Mouse (Mus musculus) intestine, embryonic 16.5 days (tissue): ENCODE data around the gene Olfr159. TPM values are rescaled to one million over a fixed set of nuclear protein-coding genes. Genes with fewer than 3 reads are reported as not detected.
A peak's percentile ranks its signal among the peaks of the same experiment; 100 is the strongest.

ENCODE experiments used
- ATAC-seq: fragments of 200-750 bp; cut with Nextera tagmentation; 2 replicates; pipeline ENCODE4 v1.8.0; 2017; ENCODE audit warnings: moderate TSS enrichment, moderate library complexity
- H3K27ac ChIP-seq: fragments of 300-500 bp; sonication (generic); 2 replicates; pipeline ENCODE4 v1.5.1; 2014; ENCODE audit warnings: mild to moderate bottlenecking, low read length
- H3K27me3 ChIP-seq: fragments of 300-500 bp; sonication (generic); replicated peaks from 2 replicates; pipeline ENCODE4 v1.6.1; 2014; ENCODE audit warnings: low read length, control low read depth, mixed read lengths; ENCODE audit not compliant: control insufficient read depth, insufficient read depth
- H3K36me3 ChIP-seq: fragments of 300-500 bp; sonication (generic); 2 replicates; pipeline ENCODE4 v1.6.1; 2014; ENCODE audit warnings: low read length, control low read depth; ENCODE audit not compliant: control insufficient read depth, insufficient read depth
- H3K4me1 ChIP-seq: fragments of 300-500 bp; sonication (generic); 2 replicates; pipeline ENCODE4 v1.6.1; 2014; ENCODE audit warnings: low read length, control low read depth, mixed read lengths; ENCODE audit not compliant: control insufficient read depth, insufficient read depth
- H3K4me2 ChIP-seq: fragments of 300-500 bp; sonication (generic); 2 replicates; pipeline ENCODE4 v1.6.1; 2014; ENCODE audit warnings: low read depth, low read length, control low read depth
- H3K4me3 ChIP-seq: fragments of 300-500 bp; sonication (generic); 2 replicates; pipeline ENCODE4 v1.5.1; 2014; ENCODE audit warnings: mild to moderate bottlenecking, low read length
- H3K9ac ChIP-seq: fragments of 300-500 bp; sonication (generic); 2 replicates; pipeline ENCODE4 v1.6.1; 2014; ENCODE audit warnings: low read depth, low read length
- H3K9me3 ChIP-seq: fragments of 300-500 bp; sonication (generic); 2 replicates; pipeline ENCODE4 v1.6.1; 2016; ENCODE audit warnings: low read length, control low read depth; ENCODE audit not compliant: control insufficient read depth
- WGBS: fragments of 180-500 bp; shearing (Covaris S2); extraction: QIAGEN DNeasy Blood & Tissue Kit; methylation state at CpG from one replicate; pipeline ENCODE4 v1.1.7; 2014; 5-methylcytosine and 5-hydroxymethylcytosine counted together
- polyA plus RNA-seq: library from polyadenylated mRNA; unstranded; fragments of >200 nt; fragmentation: Nextera tagmentation; extraction: Ambion mirVana; gene quantifications from 2 replicates; pipeline ENCODE4 v1.2.1, GENCODE M21; 2015

Olfr159 gene
- polyA plus RNA-seq, 1 experiment from 2014 or later, result not detected

DNA sequence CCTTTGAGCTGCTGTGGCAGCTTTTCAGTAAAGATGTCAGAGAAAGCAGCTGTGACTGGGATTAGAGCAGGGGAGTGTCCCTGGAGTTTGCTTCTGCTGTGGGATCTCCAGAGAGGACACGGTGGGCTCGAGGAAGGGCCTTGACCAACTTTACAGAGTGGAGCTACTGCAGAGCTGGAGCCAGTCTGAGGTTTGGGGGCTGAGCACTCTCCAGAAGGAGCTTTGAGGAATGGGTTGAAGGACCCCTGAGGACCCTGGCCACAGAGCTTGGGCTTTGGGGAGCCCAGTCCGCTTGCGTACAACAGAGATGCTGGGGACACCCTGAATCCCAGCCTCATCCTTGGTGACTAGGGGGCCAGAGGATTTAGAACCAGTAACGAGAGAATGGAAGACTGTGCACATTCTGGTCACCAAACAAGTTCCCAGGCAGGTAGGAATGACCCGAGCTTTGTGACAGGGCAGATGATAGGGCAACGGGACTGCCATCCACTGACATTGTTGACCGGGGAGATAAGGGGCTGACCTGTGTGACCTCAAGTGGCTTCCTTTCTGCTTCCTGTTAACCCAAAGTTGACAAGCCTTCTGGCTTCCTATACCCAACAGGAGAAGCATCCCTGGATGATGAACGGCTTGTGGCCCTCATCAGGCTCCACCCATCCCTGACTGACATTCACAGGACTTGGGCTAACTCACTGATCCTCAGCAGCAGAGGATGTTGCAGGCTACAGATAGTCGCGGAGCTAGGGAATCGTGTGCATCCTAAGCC lies 44.4 kb downstream of the Olfr159 start:
- H3K27ac ChIP-seq, result peak overlapping the region; percentile 30; the same call in 1 of the 2 replicates

GRCm38 (mm10) chr4:43724764-43725163 lies 46.0 kb downstream of the Olfr159 start:
- no peak for ATAC-seq
- no peaks in the 10 kb centered on the region for H3K9me3 ChIP-seq
- WGBS, result 40% methylated on average over 1 of the region's 1 CpGs
- no peak overlapping the region for H3K4me2 ChIP-seq
- no peaks in the 10 kb centered on the region for H3K27me3 ChIP-seq
- no peak overlapping the region for H3K4me3 ChIP-seq
- peaks cover 35% of the 10 kb centered on the region for H3K4me1 ChIP-seq
- no peak overlapping the region for H3K27ac ChIP-seq
- no peaks in the 10 kb centered on the region for H3K36me3 ChIP-seq
- no peak overlapping the region for H3K9ac ChIP-seq

More for the DNA sequence above, 44.4 kb downstream of the Olfr159 start:
- WGBS, result 46% methylated on average over 12 of the region's 12 CpGs
- Histone ChIP-seq H3K4me2 (no peak overlapping the region), H3K27me3 (no peaks in the 10 kb centered on the region), H3K9me3 (no peaks in the 10 kb centered on the region), H3K4me3 (no peak overlapping the region), H3K36me3 (no peaks in the 10 kb centered on the region), H3K9ac (no peak overlapping the region), H3K4me1 (peaks cover 42% of the 10 kb centered on the region)
- ATAC-seq, result peak; percentile 23; the same call in 1 of the 2 replicates

DNA sequence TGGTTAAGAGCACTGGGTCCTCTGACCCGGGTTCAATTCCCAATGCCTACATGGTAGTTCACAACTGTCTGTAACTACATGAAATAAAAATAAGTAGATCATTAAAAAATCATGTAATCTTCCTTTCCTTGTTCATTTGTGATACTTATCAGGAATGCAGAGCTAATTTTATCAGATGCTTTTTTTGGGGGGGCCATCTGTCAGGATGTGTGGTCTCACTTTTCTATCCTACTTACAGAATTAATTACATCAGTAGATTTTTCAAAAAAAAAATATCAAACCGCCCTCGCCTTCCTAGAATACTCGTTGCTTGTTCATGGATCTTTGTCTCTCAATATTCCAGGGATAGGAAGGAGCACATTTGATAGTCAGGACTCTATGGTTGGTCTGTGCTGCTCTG lies 48.6 kb downstream of the Olfr159 start:
- Histone ChIP-seq H3K27ac (no peak overlapping the region), H3K27me3 (no peaks in the 10 kb centered on the region), H3K9ac (no peak overlapping the region), H3K9me3 (no peaks in the 10 kb centered on the region), H3K4me2 (no peak overlapping the region), H3K4me3 (no peak overlapping the region), H3K4me1 (peaks cover 11% of the 10 kb centered on the region), H3K36me3 (no peaks in the 10 kb centered on the region)
- WGBS, result 86% methylated on average over 4 of the region's 4 CpGs
- no peak for ATAC-seq

- Histone ChIP-seq H3K9ac (no peak overlapping the region), H3K27ac (peak overlapping the region; percentile 45; the same call in 1 of the 2 replicates), H3K9me3 (no peaks in the 10 kb centered on the region), H3K4me2 (no peak overlapping the region), H3K27me3 (no peaks in the 10 kb centered on the region), H3K4me1 (peaks cover 2% of the 10 kb centered on the region; the same call in 1 of the 2 replicates), H3K4me3 (no peak overlapping the region), H3K36me3 (no peaks in the 10 kb centered on the region)
- WGBS, result 41% methylated on average over 15 of the region's 16 CpGs
- no peak for ATAC-seq
Observed at GRCm38 (mm10) chr4:43720491-43721228, 50.1 kb downstream of the Olfr159 start.

Other genes with a start within 250 kb of the Olfr159 start
- 574 and 599 TPM in 2 replicates for gene Tpm2, start 247.2 kb downstream of the Olfr159 start, polyA plus RNA-seq
- gene Creb3, start 208.7 kb downstream of the Olfr159 start, polyA plus RNA-seq, result 78.7 and 80.5 TPM in 2 replicates
- gene Tln1, start 208.3 kb downstream of the Olfr159 start, polyA plus RNA-seq, result 41.2 and 41.9 TPM in 2 replicates
- 18.2 and 19.5 TPM in 2 replicates for gene Rgp1, start 192.3 kb downstream of the Olfr159 start, polyA plus RNA-seq
- gene Gba2, start 192.1 kb downstream of the Olfr159 start, polyA plus RNA-seq, result 12.5 and 12.9 TPM in 2 replicates
- 1.0 TPM in 1 of 2 replicates, not detected in the other for gene Msmp, start 186.5 kb downstream of the Olfr159 start, polyA plus RNA-seq
- gene Npr2, start 139.1 kb downstream of the Olfr159 start, polyA plus RNA-seq, result 4.9 and 6.2 TPM in 2 replicates
- gene Spag8, start 117.4 kb downstream of the Olfr159 start, polyA plus RNA-seq, result 0.60 and 1.3 TPM in 2 replicates
- 187 and 208 TPM in 2 replicates for gene Hint2, start 114.5 kb downstream of the Olfr159 start, polyA plus RNA-seq
- gene Tmem8b, start 102.0 kb downstream of the Olfr159 start, polyA plus RNA-seq, result 3.3 and 3.4 TPM in 2 replicates
- gene Fam221b, start 101.9 kb downstream of the Olfr159 start, polyA plus RNA-seq, result 1.6 and 2.2 TPM in 2 replicates
- gene Olfr70, start 70.2 kb downstream of the Olfr159 start, polyA plus RNA-seq, result not detected in 2 replicates
- not detected in 2 replicates for gene Olfr71, start 60.8 kb downstream of the Olfr159 start, polyA plus RNA-seq
- gene Hrct1, start 43.8 kb downstream of the Olfr159 start, polyA plus RNA-seq, result 1.1 TPM in 2 replicates
- 0.12 and 0.15 TPM in 2 replicates for gene Spaar, start 41.0 kb downstream of the Olfr159 start, polyA plus RNA-seq
- not detected in 2 replicates for gene Olfr156, start 52.9 kb upstream of the Olfr159 start, polyA plus RNA-seq
- not detected in 2 replicates for gene Olfr157, start 69.2 kb upstream of the Olfr159 start, polyA plus RNA-seq
- gene Olfr155, start 80.6 kb upstream of the Olfr159 start, polyA plus RNA-seq, result not detected in 2 replicates
- 12.7 and 12.8 TPM in 2 replicates for gene Reck, start 104.5 kb upstream of the Olfr159 start, polyA plus RNA-seq
- gene Glipr2, start 186.4 kb upstream of the Olfr159 start, polyA plus RNA-seq, result 69.4 and 78.5 TPM in 2 replicates
- gene Ccin, start 212.5 kb upstream of the Olfr159 start, polyA plus RNA-seq, result not detected in 2 replicates
- gene Clta, start 233.4 kb upstream of the Olfr159 start, polyA plus RNA-seq, result 241 and 256 TPM in 2 replicates